Mouse (Mus musculus) liver, postnatal 0 days (tissue): ENCODE measurements around the gene Cym.

ENCODE experiments used
- CTCF ChIP-seq: sonication (generic); IDR thresholded peaks from 2 replicates; pipeline ENCODE4 v1.5.1; 2016; ENCODE audit warnings: antibody characterized with exemption, low read depth
- EP300 ChIP-seq: IDR thresholded peaks from 2 replicates; pipeline ENCODE4 v1.6.1; 2016; ENCODE audit warnings: antibody characterized with exemption, low read depth, mild to moderate bottlenecking

DNA sequence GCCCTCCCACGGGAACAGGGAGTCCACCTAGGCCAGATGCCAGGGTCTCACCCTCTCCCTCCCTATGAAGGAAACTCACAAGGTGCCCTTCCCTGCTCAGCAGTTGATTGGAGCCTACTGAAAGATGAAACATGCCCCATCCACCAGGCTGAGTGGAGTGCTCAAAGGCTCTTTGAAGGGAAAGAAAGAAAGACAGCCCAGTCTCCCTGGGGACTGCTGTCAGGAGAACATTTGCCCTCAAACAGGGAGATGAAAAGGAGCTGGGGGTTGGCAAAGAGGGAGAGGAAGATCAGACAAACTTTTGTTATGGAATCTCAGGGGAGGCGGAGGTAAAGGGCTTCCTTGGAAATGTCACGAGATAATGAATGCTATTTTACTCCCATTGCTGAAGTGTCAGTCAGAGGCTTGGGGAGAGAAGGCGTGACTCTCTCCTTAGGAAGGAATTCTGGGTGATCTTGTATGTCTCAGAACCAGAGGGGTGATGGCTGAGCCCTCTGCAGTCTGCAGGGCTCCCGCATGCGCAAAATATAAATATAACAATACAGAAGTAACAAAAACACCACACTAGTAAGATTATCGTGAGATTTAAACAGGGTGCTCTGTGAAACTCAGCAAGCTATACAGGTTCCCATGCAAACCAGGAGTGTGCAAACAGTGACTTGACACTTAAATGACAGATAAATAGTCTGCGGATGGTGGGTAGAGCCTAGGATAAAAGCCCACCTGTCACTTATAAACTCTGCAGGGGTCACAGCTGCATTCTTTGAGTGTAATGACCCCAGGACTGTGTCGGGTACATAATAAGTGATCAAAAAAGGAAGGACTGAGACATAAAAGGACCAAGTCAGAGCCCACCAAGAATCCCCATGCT, 20.0 kb downstream of the Cym start:
- TF ChIP-seq EP300 (no peak), CTCF (no peak)
